Mouse (Mus musculus): ENCODE data around the gene Adgrg5.

Gene Adgrg5

GRCm38 (mm10) chr8:94992010-94992409 is 68.5 kb downstream of the Adgrg5 start:
- in situ Hi-C loops (cut with MboI, MseI), result loop anchor here (10.0 kb wide), 1 partner anchor 47 kb away; no protein-coding TSS in a partner anchor

GRCm38 (mm10) chr8:94992534-94992933 is 69.0 kb downstream of the Adgrg5 start:
- in situ Hi-C loops (cut with MboI, MseI), result loop anchor here (10.0 kb wide), 1 partner anchor 48 kb away; no protein-coding TSS in a partner anchor
